Mouse (Mus musculus) erythroblast, embryonic 14.5 days (primary cell): Measurements from ENCODE around the gene Grem1. TPM values are rescaled to one million over a fixed set of nuclear protein-coding genes. Genes with fewer than 3 reads are reported as not detected.

Experiments used
- H3K27me3 ChIP-seq: 2 replicates; pipeline ENCODE4 v1.6.1; 2012; ENCODE audit warnings: inconsistent platforms; ENCODE audit not compliant: control insufficient read depth
- H3K36me3 ChIP-seq: 2 replicates; pipeline ENCODE4 v1.6.1; 2012; ENCODE audit warnings: mild to moderate bottlenecking, inconsistent platforms; ENCODE audit not compliant: control insufficient read depth
- H3K4me1 ChIP-seq: 2 replicates; pipeline ENCODE4 v1.6.1; 2012; ENCODE audit warnings: inconsistent platforms; ENCODE audit not compliant: control insufficient read depth
- H3K4me3 ChIP-seq: replicated peaks from 2 replicates; pipeline ENCODE3; 2012; ENCODE audit warnings: moderate library complexity, mild to moderate bottlenecking, inconsistent platforms
- H3K9me3 ChIP-seq: 2 replicates; pipeline ENCODE4 v1.6.1; 2012; ENCODE audit warnings: low read length, inconsistent platforms, mixed read lengths; ENCODE audit not compliant: control insufficient read depth
- GATA1 ChIP-seq: IDR thresholded peaks from 2 replicates; pipeline ENCODE4 v1.6.1; 2012; ENCODE audit warnings: low read length, inconsistent platforms, mixed read lengths
- TAL1 ChIP-seq: IDR thresholded peaks from 3 replicates; pipeline ENCODE4 v1.6.1; 2012; ENCODE audit warnings: low read length, inconsistent platforms, mixed read lengths
- polyA plus RNA-seq: library from polyadenylated mRNA; stranded (reverse); fragments of >175 nt; gene quantifications from 2 replicates; pipeline ENCODE4 v1.2.3, GENCODE M21; 2012

The Grem1 gene
- polyA plus RNA-seq, 1 experiment = not detected

- TF ChIP-seq TAL1 = no peak
- no peak for TF ChIP-seq GATA1
- Histone ChIP-seq H3K36me3 (no peaks in the 10 kb centered on the region), H3K4me1 (no peaks in the 10 kb centered on the region), H3K27me3 (no peaks in the 10 kb centered on the region), H3K9me3 (no peaks in the 10 kb centered on the region), H3K4me3 (no peak overlapping the region)
Observed at GRCm38 (mm10) chr2:113768541-113769303, 10.3 kb upstream of the Grem1 start.

DNA sequence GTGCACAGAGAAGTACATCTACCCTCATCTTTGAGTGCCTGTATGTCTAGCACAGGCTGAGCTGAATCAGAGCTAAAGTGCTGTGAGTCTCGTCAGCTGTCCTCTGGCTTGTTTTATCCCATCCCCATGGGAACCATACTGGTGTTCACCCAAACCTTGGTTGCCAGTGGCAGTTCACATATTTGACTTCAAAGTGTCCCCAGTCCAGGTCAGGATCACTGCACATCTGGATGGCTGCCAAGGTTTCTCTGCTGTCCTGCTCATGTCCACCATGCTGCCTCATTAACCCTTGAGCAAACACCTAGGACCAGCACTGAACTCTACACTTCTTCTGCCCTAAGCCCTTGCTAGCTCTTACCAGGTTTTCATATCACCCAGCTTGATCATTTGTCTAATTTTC lies 7.4 kb upstream of the Grem1 start:
- Histone ChIP-seq H3K4me1 (no peaks in the 10 kb centered on the region), H3K4me3 (no peak overlapping the region), H3K9me3 (no peaks in the 10 kb centered on the region), H3K36me3 (no peaks in the 10 kb centered on the region), H3K27me3 (no peaks in the 10 kb centered on the region)
- TF ChIP-seq GATA1 (no peak), TAL1 (no peak)

DNA sequence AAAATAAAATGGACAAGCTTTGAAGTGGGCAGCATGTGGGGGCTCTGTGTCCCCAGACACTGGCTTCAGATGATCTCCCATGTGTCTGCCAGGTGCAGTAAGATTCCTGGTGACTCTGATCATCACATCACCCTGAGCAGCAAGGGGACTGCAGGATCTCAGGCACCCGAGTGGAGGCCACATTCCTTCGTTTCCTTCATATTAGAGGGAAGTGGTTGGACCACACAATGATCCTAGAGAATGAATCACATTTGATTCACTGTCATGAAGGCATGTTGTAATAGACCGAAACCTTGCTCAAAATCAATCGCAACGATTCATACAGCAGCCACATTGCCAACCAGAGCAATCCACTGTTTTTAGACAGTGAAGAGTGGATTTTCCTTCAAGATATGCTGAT lies 6.5 kb upstream of the Grem1 start:
- Histone ChIP-seq H3K9me3 (no peaks in the 10 kb centered on the region), H3K27me3 (no peaks in the 10 kb centered on the region), H3K4me1 (no peaks in the 10 kb centered on the region), H3K4me3 (no peak overlapping the region), H3K36me3 (no peaks in the 10 kb centered on the region)
- TF ChIP-seq TAL1 (no peak), GATA1 (no peak)

- H3K4me1 ChIP-seq = no peaks in the 10 kb centered on the region
- no peak for TF ChIP-seq GATA1
- TF ChIP-seq TAL1 = no peak
- peaks cover 31% of the 10 kb centered on the region for H3K27me3 ChIP-seq
- no peaks in the 10 kb centered on the region for H3K9me3 ChIP-seq
- H3K36me3 ChIP-seq = no peaks in the 10 kb centered on the region
- H3K4me3 ChIP-seq = no peak overlapping the region
Observed at GRCm38 (mm10) chr2:113757525-113758310, 728 bp downstream of the Grem1 start.

DNA sequence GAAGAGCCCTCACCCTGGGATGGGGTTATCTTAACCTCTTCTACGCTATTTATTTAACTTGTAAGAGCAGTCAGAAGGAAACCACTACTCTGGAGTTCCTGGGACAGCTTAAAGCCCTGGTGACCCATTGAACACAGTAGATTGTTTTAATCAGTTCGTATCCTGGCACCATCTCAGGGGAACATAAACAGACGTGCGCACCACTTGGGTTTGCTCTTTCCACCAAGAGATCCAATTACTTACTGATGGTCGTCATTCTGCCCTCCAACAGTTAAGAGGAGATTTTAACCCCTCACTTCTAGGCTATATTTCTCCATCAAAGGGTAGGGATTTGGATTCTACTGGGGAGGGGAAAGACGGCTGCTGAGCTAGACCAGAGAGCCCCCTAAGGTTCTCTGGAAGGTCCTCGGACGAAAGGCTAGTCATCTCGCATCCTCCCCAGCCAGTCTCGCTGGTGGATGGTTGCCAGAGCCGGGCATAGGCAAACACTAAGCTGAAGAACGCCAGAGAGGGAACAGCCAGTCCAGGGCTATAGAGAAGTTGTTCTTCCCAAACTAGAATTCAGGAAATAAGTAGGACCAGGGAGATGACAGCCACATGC lies 1.4 kb downstream of the Grem1 start:
- no peaks in the 10 kb centered on the region for H3K36me3 ChIP-seq
- H3K4me3 ChIP-seq = no peak overlapping the region
- no peak for TF ChIP-seq GATA1
- TF ChIP-seq TAL1 = no peak
- H3K27me3 ChIP-seq = peaks cover 31% of the 10 kb centered on the region
- no peaks in the 10 kb centered on the region for H3K9me3 ChIP-seq
- no peaks in the 10 kb centered on the region for H3K4me1 ChIP-seq

GRCm38 (mm10) chr2:113749721-113750120 lies 8.7 kb downstream of the Grem1 start:
- no peaks in the 10 kb centered on the region for H3K36me3 ChIP-seq
- H3K9me3 ChIP-seq = peaks cover 8% of the 10 kb centered on the region
- H3K27me3 ChIP-seq = no peaks in the 10 kb centered on the region
- no peak for TF ChIP-seq TAL1
- no peak for TF ChIP-seq GATA1
- H3K4me3 ChIP-seq = no peak overlapping the region
- H3K4me1 ChIP-seq = no peaks in the 10 kb centered on the region

DNA sequence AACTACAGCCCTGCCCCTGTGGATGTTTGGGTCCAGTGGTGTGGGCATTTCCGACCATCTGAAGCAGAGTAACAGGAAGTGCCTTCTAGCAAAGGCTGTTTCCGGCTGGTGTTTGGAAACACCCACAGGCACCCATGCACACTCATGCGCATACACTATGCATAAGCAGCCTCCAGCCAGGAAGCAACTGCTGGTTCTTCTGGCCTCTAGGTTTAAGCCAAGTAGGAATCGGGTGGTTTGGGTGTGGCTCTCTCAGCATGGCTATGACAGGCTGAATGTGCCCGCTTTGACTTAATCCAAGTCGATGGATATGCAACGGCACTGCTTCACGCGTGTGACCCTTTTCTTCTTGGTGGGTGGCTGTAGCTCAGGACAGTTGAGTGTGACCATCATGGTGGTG lies 9.1 kb downstream of the Grem1 start:
- peaks cover 8% of the 10 kb centered on the region for H3K9me3 ChIP-seq
- no peak overlapping the region for H3K4me3 ChIP-seq
- TF ChIP-seq TAL1 (no peak), GATA1 (no peak)
- no peaks in the 10 kb centered on the region for H3K27me3 ChIP-seq
- no peaks in the 10 kb centered on the region for H3K36me3 ChIP-seq
- no peaks in the 10 kb centered on the region for H3K4me1 ChIP-seq

DNA sequence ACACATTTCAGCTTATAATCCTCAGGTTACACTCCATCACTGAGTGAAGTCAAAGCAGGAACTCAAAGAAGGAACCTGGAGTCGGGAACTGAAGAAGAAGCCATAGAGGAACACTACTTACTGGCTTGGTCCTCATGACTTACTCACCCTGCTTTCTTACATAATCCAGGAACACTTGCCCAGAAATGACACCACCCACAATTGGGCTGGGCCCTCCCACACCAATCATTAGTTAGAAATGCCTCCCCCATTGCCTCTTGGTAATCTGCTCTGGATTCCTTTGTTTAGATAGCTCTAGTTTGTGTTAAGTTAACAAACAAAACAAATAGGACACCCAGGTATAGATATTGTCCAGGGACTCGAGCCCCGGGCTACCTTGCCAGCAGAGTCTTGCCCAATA lies 29.9 kb downstream of the Grem1 start:
- no peaks in the 10 kb centered on the region for H3K36me3 ChIP-seq
- H3K9me3 ChIP-seq = no peaks in the 10 kb centered on the region
- no peaks in the 10 kb centered on the region for H3K4me1 ChIP-seq
- no peak for TF ChIP-seq TAL1
- no peak for TF ChIP-seq GATA1
- H3K4me3 ChIP-seq = no peak overlapping the region
- H3K27me3 ChIP-seq = no peaks in the 10 kb centered on the region

DNA sequence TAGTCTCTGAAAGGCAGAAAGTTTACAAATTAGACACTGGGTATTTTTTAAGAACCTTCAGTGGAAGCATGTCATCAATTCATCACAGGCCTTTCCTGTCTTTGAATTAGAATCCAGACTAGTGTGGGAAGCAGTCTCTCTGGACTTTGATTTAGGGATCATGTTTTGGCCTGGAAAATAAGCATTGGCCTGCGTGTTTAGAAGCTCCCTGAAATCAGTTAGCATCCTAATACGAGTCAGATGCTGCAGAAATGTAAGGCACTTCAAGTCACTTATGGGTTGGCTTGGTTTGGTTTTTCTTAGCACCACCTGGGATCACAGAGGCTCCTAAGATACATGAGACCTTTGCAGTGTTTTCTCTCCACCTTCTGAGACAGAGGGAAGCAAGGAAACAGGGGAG lies 43.6 kb downstream of the Grem1 start:
- H3K9me3 ChIP-seq = peaks cover 6% of the 10 kb centered on the region; the same call in 1 of the 2 replicates

More for the DNA sequence above, 43.6 kb downstream of the Grem1 start:
- H3K36me3 ChIP-seq = no peaks in the 10 kb centered on the region
- H3K4me3 ChIP-seq = no peak overlapping the region
- no peaks in the 10 kb centered on the region for H3K27me3 ChIP-seq
- TF ChIP-seq GATA1 (no peak), TAL1 (no peak)
- no peaks in the 10 kb centered on the region for H3K4me1 ChIP-seq
